Mouse (Mus musculus) ES-Bruce4 (cell line): Measurements from ENCODE around the gene Foxp4. TPM values are rescaled to one million over a fixed set of nuclear protein-coding genes. Genes with fewer than 3 reads are reported as not detected.

Experiments used
- H3K27ac ChIP-seq: 2 replicates; pipeline ENCODE4 v1.5.1; 2012; ENCODE audit warnings: low read length, inconsistent platforms; ENCODE audit not compliant: insufficient read depth
- H3K27me3 ChIP-seq: 2 replicates; pipeline ENCODE4 v1.6.1; 2012; ENCODE audit warnings: mild to moderate bottlenecking, low read length, inconsistent platforms; ENCODE audit not compliant: control insufficient read depth, poor library complexity, insufficient read depth, severe bottlenecking
- H3K36me3 ChIP-seq: 2 replicates; pipeline ENCODE4 v1.6.1; 2012; ENCODE audit warnings: inconsistent platforms, mild to moderate bottlenecking, low read length, moderate library complexity; ENCODE audit not compliant: control insufficient read depth, poor library complexity, insufficient read depth, severe bottlenecking
- H3K4me1 ChIP-seq: one replicate; pipeline ENCODE4 v1.8.1; 2011; ENCODE audit warnings: low read length; ENCODE audit not compliant: control insufficient read depth, insufficient read depth
- H3K4me3 ChIP-seq: 2 replicates; pipeline ENCODE4 v1.5.1; 2011; ENCODE audit warnings: low read depth, mild to moderate bottlenecking, low read length
- H3K9ac ChIP-seq: 2 replicates; pipeline ENCODE4 v1.6.1; 2012; ENCODE audit warnings: low read depth, mild to moderate bottlenecking, inconsistent platforms; ENCODE audit not compliant: poor library complexity, severe bottlenecking
- H3K9me3 ChIP-seq: replicated peaks from 2 replicates; pipeline ENCODE4 v1.6.1; 2012; ENCODE audit warnings: mild to moderate bottlenecking, low read length, inconsistent platforms; ENCODE audit not compliant: control insufficient read depth, poor library complexity, insufficient read depth, severe bottlenecking
- CTCF ChIP-seq: IDR thresholded peaks from one replicate; pipeline ENCODE4 v1.8.1; 2011; ENCODE audit warnings: low read depth, low read length
- EP300 ChIP-seq: IDR thresholded peaks from 2 replicates; pipeline ENCODE4 v1.6.1; 2011; ENCODE audit warnings: low read depth, low read length; ENCODE audit not compliant: insufficient read depth
- POLR2A ChIP-seq: IDR thresholded peaks from one replicate; pipeline ENCODE4 v1.8.1; 2011; ENCODE audit warnings: low read length; ENCODE audit not compliant: insufficient read depth
- polyA plus RNA-seq: library from polyadenylated mRNA; stranded (reverse); fragments of >200 nt; gene quantifications from 2 replicates; pipeline ENCODE4 v1.2.4, GENCODE M21; 2011; ENCODE audit warnings: low read depth; ENCODE audit not compliant: missing spikeins, insufficient read depth, insufficient read length

Gene Foxp4
- polyA plus RNA-seq, 1 experiment: 44.2 TPM

DNA sequence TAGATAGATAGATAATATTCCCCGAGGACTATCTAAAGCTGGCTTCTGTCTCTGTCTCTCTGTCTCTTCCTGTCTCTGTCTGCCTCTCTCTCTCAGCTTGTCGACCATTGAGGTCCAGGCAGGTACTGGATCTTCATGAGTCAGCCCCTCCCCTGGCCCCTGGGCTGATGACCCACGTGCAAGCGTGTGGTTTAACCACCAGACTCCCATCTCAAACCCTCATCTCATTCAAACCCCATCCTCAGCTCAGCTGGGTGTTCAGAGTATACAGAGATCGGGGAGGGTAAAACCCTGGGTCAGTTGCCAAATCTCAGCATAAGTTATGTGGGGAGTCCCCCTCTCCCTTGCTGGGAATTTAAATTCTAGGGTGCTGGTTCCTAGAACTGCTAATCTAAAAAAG, 24.3 kb upstream of the Foxp4 start:
- Histone ChIP-seq H3K36me3 (no peaks in the 10 kb centered on the region), H3K4me3 (no peak overlapping the region), H3K4me1 (peaks cover 3% of the 10 kb centered on the region), H3K9ac (no peak overlapping the region), H3K27me3 (no peaks in the 10 kb centered on the region), H3K9me3 (no peaks in the 10 kb centered on the region), H3K27ac (no peak overlapping the region)
- TF ChIP-seq POLR2A (no peak), CTCF (no peak), EP300 (no peak)

DNA sequence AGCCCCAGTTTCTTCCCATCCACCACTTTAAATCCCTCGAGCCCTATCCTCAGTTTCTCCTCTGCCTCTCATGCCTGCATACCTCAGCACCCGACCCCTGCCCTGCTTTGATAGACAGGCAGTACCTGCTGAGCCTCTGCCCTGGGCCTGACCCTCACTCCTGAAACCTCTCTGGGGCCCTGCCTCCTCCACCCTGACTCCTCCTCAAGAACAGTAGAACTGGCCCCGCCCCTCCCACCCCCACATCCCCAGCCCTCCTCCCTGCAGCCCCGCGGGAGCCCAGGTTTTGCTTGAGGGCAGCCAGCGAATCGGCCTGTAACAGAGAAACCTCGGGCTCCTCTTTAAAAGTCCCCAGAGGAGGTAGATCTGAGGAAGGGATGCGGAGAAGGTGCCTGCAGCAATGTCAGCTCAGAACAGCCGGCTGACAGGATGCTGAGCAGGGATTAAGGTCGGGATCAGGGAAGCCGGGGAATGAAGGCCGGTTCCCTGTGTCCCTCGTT, 22.5 kb upstream of the Foxp4 start:
- H3K4me1 ChIP-seq: peaks cover 2% of the 10 kb centered on the region
- no peaks in the 10 kb centered on the region for H3K27me3 ChIP-seq
- no peaks in the 10 kb centered on the region for H3K9me3 ChIP-seq
- TF ChIP-seq CTCF (no peak), EP300 (no peak), POLR2A (no peak)
- peak overlapping the region; percentile 30; the same call in 1 of the 2 replicates for H3K4me3 ChIP-seq
- no peak overlapping the region for H3K27ac ChIP-seq
- H3K9ac ChIP-seq: no peak overlapping the region
- H3K36me3 ChIP-seq: no peaks in the 10 kb centered on the region

DNA sequence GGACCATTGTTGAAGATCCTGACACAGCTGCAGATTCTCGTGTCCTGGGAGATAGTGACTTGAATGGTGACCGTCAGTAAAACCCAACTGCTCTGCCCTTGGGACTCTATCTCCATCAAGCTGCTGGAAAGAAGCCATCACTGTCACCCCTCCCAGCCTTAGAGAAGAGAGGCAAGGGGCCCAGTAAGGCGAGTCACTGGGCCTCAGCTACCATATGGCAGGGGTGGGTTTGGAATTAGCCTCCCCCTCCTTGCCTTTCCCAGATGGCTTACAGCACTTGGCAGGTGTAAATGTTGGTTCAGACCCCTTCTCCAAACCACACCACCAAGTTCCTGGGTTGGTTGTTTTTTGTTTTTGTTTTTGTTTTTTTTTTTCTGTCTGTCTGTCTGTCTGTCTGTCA, 21.7 kb upstream of the Foxp4 start:
- Histone ChIP-seq H3K27ac (no peak overlapping the region), H3K9ac (no peak overlapping the region), H3K36me3 (no peaks in the 10 kb centered on the region), H3K27me3 (no peaks in the 10 kb centered on the region), H3K4me3 (no peak overlapping the region), H3K4me1 (no peaks in the 10 kb centered on the region), H3K9me3 (no peaks in the 10 kb centered on the region)
- TF ChIP-seq POLR2A (no peak), CTCF (no peak), EP300 (no peak)

DNA sequence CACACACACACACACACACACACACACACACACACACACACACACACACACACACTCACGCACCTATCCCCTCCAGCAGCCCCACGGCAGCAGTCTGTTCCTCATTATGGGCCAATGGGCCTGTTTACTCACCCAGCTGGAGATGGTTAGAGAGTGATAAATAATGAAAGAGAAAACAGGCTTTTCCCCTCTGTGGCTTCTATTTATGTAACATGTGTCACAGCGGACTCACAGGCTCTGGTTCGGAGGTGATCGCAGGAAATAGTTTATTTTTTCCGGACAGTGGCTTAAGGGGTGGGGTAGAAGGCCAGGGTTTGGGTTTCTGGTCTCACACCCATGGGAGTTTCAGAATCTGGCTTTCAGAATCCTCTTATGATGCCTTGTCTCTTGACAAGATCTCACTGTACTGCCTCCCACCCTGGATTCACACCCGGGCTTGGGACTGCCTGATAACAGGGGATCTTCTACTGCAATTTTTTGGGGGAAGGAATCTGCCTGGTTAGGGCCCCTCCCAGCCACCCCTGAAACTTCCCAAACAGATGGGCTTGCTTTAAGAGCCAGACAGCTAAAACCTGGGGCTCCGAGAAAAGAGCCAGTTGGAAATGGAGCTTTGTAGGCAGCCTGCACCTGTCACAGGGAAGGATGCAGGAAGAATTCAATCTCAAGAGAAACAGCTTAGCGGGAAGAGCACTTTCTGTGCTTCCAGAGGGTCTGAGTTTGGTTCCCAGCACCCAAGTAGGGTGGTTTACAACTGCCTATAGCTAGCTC, 18.8 kb upstream of the Foxp4 start:
- Histone ChIP-seq H3K36me3 (no peaks in the 10 kb centered on the region), H3K9ac (no peak overlapping the region), H3K27ac (no peak overlapping the region), H3K4me1 (no peaks in the 10 kb centered on the region), H3K4me3 (no peak overlapping the region), H3K9me3 (no peaks in the 10 kb centered on the region), H3K27me3 (no peaks in the 10 kb centered on the region)
- TF ChIP-seq POLR2A (no peak), CTCF (no peak), EP300 (no peak)

DNA sequence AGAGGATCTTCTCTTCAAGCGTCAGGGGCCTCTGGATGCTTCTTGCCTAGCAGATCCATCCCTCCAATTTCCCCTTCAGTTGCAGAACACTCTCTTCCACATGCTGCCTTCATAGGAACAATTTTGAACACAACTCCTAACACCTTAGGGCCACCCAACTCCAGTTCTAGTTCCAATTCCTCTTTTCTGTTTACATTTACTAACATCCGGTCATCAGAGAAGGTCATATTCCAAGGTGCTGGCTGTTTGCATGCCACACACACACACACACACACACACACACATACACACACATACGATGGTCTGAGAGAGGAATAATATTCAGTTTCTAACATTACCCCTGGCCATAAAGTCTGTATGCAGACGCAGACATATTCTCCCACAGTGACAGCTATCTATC, 17.6 kb upstream of the Foxp4 start:
- Histone ChIP-seq H3K36me3 (no peaks in the 10 kb centered on the region), H3K27ac (no peak overlapping the region), H3K9ac (no peak overlapping the region), H3K27me3 (no peaks in the 10 kb centered on the region), H3K9me3 (no peaks in the 10 kb centered on the region), H3K4me1 (peaks cover 4% of the 10 kb centered on the region), H3K4me3 (no peak overlapping the region)
- TF ChIP-seq EP300: no peak
- no peak for TF ChIP-seq CTCF
- TF ChIP-seq POLR2A: no peak

DNA sequence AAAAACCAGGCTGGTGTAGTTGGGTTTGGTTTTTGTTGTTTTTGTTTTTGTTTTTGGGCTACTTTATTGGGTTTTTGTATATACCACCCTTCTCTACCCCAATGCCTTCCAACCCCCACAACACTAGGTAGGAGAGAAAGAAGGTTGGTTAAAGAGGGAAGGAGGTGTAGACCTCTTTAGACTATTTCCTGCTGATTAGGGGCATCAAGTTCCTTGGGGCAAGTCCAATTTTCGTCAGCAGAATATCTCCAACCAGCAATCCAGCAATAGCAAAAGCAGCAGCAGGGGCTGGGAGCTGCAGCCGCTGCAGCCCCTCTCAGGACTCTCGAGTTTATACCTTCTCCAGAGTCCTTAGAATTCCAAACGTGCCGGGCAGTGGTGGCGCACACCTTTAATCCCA, 14.4 kb upstream of the Foxp4 start:
- Histone ChIP-seq H3K27ac (no peak overlapping the region), H3K27me3 (no peaks in the 10 kb centered on the region), H3K36me3 (no peaks in the 10 kb centered on the region), H3K4me1 (peaks cover 4% of the 10 kb centered on the region), H3K4me3 (no peak overlapping the region), H3K9me3 (no peaks in the 10 kb centered on the region), H3K9ac (no peak overlapping the region)
- TF ChIP-seq POLR2A (no peak), CTCF (no peak), EP300 (no peak)
